Mouse (Mus musculus) heart, postnatal 0 days (tissue): ENCODE results near the gene Npcd.

Experiments used
- CTCF ChIP-seq: IDR thresholded peaks from 2 replicates; pipeline ENCODE4 v1.5.1; 2016; ENCODE audit warnings: antibody characterized with exemption, control low read depth, low read depth
- EP300 ChIP-seq: IDR thresholded peaks from 2 replicates; pipeline ENCODE4 v1.6.1; 2016; ENCODE audit warnings: antibody characterized with exemption, low read depth

- TF ChIP-seq CTCF (no peak), EP300 (no peak)
These were observed 30.3 kb downstream of the Npcd start for GRCm38 (mm10) chr15:79803533-79804351.
